Mouse (Mus musculus) brain, embryonic 18.5 days (tissue): Measurements from ENCODE around the gene Il2ra.
A peak's percentile ranks its signal among the peaks of the same experiment; 100 is the strongest.

Source experiments
- DNase-seq: peaks from one replicate; pipeline ENCODE4 v3.0.0-alpha.2; 2012; ENCODE audit warnings: low read depth, low spot score

Gene Il2ra

GRCm38 (mm10) chr2:11653330-11653729 is 10.7 kb downstream of the Il2ra start:
- DNase-seq: no peak

DNA sequence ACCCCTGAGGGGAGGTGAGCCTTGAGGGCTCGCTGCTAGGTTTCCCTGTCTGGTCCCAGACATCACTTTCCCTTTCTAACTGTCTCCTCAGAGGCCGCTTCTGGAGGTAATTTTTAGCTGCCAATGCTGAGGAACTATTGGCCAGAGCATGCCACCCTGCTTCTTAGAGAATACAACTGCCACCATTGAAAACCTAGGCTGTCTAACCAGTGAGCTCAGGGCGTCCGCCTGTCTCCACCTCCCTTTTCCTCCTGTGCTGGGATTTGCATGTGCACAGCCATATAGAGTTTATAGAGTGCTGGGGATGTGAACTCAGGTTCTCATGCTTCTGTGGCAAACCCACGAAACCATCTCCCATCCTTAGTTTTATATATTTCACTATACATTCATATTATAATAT is 11.2 kb downstream of the Il2ra start:
- DNase-seq: no peak

- no peak for DNase-seq
Measured at GRCm38 (mm10) chr2:11654990-11655931, 12.7 kb downstream of the Il2ra start.

GRCm38 (mm10) chr2:11657581-11657980 is 15.0 kb downstream of the Il2ra start:
- DNase-seq: no peak

- no peak for DNase-seq
Measured at GRCm38 (mm10) chr2:11659263-11659662, 16.7 kb downstream of the Il2ra start.

GRCm38 (mm10) chr2:11662143-11662906 is 19.7 kb downstream of the Il2ra start:
- no peak for DNase-seq

- DNase-seq: no peak
Measured at GRCm38 (mm10) chr2:11662907-11663230, 20.3 kb downstream of the Il2ra start.

DNA sequence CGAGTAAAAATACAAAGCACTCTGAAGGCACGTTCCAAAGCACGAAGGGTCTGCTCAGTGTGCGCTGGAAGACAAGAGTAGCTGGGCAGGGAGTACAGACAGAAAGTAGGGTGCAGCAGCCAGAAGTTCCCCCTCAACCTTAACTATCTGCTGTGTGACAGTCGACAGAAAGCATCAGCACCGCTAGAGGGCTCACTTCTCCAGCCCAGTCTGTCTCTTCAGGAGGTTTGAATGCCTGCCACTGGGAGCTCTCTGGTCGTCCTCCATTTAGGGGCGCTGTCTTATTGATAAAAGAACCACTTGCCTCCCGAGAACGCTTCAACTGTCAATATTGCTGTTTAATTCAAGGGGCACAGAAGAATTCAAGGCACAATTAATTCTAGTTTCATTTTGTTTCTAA is 21.4 kb downstream of the Il2ra start:
- DNase-seq: peak; percentile 55

DNA sequence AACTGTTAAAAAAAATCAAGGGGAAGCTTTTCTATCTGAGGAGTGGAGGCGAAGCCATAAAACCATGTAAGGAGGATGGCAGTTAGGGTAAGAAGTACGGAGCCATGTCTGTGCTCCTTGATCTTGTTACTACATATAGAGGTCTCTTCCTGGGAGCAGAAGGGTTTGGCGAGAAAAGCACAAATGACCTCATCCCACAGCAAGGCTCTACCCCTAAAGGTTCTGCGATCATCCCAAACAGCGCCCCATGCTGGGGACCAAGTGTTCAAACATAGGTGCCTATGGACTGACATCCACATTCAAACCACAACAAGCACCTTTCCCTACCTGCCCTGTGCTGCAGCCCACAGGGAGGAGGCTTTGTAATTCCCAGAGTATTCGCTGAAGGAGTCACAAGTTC is 21.8 kb downstream of the Il2ra start:
- DNase-seq: no peak

DNA sequence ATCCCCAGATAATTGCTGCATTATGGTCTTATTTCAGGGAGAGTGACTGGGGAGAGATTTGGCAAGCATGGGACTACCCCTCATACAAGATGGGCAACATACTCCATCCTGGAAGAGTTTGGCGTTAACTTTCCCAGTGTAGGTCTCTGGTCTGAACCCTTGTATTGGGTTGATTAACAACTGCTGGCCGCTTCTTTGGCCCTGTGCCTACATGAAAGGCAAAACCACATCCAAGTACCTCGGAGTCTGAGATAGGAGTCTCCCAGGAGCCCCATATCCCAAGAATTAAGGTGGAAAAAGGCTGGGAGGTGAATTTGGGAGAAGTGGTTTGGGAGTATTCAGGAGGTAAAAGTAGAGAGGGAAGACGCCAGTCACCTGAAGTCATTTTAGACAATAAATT is 22.2 kb downstream of the Il2ra start:
- DNase-seq: no peak

GRCm38 (mm10) chr2:11665326-11665725 is 22.7 kb downstream of the Il2ra start:
- no peak for DNase-seq

DNA sequence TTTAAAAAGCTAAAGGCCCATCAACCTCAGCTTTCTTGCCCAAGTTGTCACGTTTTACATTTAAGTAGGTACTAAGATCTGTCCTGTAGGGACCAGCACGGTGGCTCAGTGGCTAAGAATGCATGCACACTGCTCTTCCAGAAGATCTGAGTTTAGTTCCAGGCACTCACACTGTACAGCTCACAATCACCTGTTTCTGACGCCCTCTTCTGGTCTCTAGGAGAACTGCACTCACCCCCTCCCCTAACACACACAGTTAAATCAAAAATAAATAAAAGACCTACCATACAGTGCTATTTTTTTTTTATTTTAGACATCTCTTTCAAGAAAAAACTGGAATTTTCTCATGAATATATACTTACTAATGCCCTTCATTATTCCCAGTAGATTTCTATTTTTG is 29.5 kb downstream of the Il2ra start:
- DNase-seq: no peak

GRCm38 (mm10) chr2:11679626-11680025 is 37.0 kb downstream of the Il2ra start:
- no peak for DNase-seq

GRCm38 (mm10) chr2:11682712-11683111 is 40.1 kb downstream of the Il2ra start:
- DNase-seq: no peak

GRCm38 (mm10) chr2:11686512-11686911 is 43.9 kb downstream of the Il2ra start:
- no peak for DNase-seq

DNA sequence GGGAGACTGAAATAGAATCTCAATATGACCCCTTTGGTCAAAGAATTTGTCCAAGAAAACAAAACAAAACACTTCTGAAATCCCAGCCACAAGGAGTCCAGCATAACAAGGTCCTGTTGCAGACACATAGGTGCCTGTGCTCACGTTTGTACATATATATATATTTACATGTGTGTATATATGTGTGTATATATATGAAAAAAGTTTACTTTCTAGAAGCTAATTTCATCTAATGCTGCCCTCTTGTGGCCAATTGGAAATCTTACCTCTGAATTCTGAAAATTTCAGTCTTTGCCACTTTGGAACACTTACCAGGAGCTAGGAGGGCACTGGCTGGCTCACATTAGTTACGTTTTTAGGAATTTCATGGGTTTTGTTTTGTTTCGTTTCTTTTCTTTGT is 44.8 kb downstream of the Il2ra start:
- DNase-seq: no peak

DNA sequence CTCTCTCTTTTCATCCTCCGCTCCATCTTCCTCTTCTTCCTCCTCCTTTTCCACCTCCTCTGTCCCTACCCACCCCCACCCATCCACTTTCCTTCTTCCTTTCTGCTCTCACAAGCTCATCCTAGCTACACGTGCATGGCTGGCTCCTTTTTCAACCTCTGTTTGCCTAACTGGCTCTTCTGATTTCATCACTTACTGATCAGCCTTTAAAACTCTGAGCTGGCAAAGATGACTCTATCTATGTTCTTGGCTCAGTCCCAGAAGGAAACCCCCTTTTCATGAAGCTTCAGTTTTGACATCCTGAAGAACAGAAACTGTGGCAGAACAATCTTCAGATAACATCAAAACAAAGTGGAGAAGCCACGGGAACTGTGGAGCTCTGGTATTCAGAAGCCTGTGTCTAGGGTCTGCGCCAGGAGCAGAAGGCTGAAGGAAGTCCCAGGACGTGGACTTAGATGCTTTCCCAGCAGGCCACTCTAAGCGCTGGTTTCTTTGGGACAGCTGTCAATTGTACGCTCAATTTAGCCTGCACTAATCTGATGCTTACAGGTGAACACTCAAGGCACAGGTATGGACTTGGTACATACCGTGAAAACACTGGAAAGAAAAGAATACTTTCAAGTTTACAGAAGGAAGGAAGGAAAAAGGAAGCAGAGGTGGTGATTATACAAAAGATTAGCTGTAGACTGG is 47.7 kb downstream of the Il2ra start:
- DNase-seq: no peak

DNA sequence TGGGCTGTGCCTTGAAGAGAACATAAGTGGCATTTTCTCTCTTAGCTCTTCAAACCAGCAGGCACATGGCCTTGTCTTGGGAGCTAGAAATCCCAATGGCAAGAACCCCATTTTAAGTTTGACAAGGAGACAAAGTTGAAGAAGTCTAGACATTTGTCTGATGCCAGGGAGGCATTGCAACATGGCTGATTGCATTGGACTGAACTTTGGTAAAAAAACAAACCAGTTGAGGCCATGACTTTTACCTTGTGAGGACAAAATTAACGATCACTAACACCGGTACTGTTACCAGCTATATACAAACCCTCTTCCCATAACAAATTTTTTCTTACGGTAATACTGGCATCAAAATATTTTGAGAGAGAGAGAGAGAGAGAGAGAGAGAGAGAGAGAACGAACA is 50.7 kb downstream of the Il2ra start:
- DNase-seq: no peak

- no peak for DNase-seq
Measured at GRCm38 (mm10) chr2:11694104-11694503, 51.5 kb downstream of the Il2ra start.

DNA sequence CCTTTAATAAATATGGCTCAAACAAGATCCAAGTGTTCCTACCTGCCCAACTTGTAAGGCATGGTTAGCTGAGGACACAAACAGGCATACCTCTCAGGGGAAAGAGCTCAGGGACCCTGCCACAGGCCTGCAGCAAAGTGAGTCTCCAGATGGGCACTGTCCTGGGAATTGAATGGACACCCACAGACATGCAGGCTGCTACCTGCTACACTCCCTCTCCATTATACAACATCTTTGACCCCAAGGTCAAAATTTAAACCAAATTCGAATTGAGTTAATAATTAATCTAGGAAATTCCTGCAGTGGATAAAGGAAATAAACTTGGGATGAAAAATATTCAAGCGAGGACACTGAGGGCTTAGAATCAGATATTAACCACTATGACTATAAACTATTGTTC is 53.3 kb downstream of the Il2ra start:
- DNase-seq: no peak

- no peak for DNase-seq
Measured at GRCm38 (mm10) chr2:11698994-11699393, 56.4 kb downstream of the Il2ra start.

DNA sequence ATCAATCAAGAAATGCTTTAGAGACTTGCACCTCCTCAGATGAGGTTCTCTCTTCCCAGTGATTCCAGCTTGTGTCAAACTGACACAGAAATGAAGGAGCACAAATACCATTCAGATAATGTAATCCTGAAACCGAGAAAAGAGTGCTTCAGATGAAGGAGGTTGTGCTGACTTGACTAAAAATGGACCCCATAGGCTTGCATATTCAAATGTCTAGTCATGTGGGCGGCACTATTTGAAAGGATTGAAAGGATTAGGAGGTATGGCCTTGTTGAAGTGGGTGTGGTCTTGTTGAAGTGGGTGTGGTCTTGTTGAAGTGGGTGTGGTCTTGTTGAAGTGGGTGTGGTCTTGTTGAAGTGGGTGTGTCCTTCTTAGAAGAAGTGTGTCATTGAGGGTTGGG is 57.3 kb downstream of the Il2ra start:
- DNase-seq: no peak
